Mouse (Mus musculus) urinary bladder, postnatal 36 days (tissue): Measurements from ENCODE around the gene Ryr2.
"Not testable (repeated sequence)": the region's sequence is repeated elsewhere in the genome, so short reads cannot be mapped to it uniquely, and the experiment has no call there.

Experiments
- DNase-seq, 2 experiments: peaks; one replicate each; pipeline ENCODE4 v3.0.0; 2022; ENCODE audit warnings: low spot score in 2 of 2, mixed read lengths in 1 of 2

Gene Ryr2

GRCm38 (mm10) chr13:11882359-11882758 is 224.4 kb downstream of the Ryr2 start:
- DNase-seq = no peak

GRCm38 (mm10) chr13:11880503-11881227 is 226.1 kb downstream of the Ryr2 start:
- no peak for DNase-seq

DNA sequence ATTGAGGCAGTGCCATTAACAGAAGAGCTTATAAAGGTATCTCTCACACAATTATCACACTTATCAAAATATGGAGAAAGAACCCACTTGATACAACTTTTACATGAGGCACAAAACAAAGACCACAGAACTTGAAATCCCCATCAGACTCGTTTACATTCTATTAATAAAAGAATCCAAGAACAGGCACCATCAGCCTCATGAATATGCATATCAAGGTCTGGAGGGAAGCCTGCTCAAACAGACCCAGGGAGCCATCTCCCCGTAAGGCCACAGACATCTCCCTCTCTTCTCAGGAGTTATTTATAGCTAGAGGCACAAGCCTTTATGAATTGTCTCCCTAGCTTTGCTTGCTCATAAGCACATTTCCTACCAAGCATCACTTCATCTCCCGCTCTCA is 227.7 kb downstream of the Ryr2 start:
- DNase-seq = no peak

- no peak for DNase-seq
Measured at GRCm38 (mm10) chr13:11874852-11875251, 231.9 kb downstream of the Ryr2 start.

DNA sequence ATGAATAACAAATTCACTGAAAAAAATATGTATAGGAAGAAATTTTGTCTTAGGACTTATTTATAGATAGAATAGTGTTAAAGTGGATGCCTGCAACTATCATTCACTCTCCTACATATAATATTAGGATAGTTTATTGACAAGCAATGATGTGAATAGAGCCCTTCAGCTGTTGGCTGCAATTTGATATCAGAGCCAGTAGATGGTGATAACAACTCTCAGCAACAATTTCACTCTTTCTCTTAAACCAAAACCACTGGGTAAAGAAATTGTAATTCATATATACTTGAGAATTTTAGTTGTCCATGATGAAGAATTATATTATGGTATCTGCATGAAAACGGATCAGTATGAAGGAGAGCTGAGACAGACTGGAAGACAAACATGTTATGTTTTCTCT is 236.8 kb downstream of the Ryr2 start:
- DNase-seq = no peak

GRCm38 (mm10) chr13:11869486-11869885 is 237.3 kb downstream of the Ryr2 start:
- no peak for DNase-seq

DNA sequence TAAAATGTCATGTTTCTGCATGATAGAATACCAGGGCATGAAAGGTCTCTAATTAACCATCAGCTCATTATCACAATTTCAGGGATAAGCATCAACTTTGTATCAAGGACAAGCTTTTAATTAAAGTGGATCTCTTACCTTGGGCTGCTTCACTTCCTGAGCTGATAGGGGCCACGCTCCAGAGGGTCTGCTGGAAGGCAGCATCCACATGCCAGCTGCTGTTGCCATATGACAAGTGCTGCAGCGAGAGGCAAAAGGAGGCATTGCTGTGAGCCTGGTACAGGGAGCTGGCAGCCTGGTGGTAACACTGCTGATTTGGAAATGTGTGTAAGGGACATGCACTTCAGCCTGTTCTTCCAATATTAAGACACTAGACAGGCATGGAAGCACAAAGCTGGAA is 237.8 kb downstream of the Ryr2 start:
- no peak for DNase-seq

- no peak for DNase-seq
Measured at GRCm38 (mm10) chr13:11868056-11868455, 238.7 kb downstream of the Ryr2 start.

DNA sequence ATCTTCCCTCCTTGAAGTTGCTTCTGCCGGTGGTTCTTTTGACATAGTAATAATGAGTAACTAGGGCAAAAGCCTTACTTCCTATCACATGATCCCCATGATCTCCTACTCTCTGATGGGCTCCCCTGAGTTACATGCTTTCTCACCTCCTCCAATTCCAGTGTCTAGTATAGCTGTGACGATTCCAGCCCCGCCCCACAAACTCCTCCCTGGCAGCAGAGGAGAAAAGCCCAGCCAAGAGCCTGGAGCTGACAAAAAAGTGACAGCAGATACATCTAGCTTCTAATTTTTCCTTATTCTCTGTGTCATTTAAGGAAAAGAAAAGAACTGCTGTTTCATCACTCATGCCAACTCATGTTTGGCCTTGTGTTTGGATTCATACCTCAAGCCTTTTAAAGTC is 241.5 kb downstream of the Ryr2 start:
- no peak for DNase-seq

DNA sequence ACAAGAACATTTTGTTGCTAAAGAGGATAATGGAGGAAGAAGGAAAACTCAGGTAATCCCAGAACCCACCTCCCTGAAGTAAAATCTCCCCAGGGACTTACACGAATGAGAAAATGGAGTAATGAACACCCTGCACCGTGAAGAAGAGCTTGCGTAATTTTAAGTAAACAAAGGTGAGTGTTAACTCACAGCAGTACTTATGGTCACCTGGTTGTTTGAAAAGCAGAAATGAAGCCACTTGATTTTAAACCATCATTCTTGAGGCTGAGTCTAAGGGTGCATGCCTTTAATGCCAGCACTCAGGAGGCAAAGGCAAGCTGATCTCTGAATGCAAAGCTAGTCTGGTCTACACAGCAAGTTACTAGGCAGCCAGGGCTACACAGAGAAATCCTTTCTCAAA is 255.1 kb downstream of the Ryr2 start:
- DNase-seq = no peak

DNA sequence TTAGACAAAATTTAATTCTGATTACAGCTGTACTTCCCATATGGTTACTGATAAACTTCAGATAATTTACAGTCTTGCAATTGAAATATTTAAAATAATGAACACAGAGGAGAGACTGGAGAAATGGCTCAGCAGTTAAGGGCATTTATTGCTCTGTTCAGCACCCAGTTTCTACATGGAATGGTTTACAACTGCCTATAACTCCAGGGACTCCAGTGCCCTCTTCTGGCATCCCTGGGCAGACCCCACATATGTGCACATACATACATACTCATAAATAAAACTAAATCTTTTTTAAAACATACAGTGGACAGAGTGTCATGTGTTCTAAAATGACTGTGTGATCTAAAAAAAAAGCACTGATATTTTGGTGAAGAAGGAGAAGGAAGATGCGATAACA is 262.9 kb downstream of the Ryr2 start:
- no peak for DNase-seq

GRCm38 (mm10) chr13:11837870-11838269 is 268.9 kb downstream of the Ryr2 start:
- DNase-seq = no peak

GRCm38 (mm10) chr13:11837152-11837551 is 269.6 kb downstream of the Ryr2 start:
- no peak for DNase-seq

DNA sequence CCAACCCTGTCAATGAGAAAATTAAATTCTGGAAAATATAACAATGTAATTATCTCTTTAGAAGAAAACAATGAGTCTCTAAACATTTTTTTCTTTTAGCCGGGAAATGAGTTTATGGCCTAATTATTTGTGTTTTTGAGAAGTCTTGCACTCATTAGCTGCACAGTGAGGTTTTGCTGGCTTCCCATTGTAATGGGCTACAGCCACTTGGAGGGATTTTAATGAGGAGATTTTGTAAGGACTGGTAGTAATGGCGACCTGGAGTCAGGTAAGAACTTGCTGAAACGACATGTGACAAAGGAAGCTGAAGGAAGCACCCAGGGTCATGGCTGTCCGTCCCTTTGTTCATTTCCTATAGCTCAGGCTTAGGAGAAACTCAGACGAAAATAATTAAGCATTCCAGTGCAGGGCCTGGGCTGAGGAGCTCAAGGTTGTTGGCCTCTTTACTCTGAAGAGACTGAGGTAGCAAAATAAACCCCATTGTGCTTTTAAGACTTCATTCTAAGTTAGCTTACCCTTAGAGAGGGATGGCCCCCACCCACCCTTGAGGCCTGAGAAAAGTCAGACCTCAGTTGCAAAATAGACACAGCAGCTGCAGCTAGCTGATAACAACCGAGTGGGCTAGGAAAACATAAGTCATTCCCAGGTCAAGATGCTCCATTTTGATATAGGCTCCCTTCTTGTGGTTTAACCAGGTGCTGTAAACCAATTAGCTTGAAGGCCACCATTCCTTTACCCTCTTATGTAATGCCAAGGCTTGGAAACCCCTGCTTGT is 270.3 kb downstream of the Ryr2 start:
- DNase-seq = no peak

- DNase-seq = no peak
Measured at GRCm38 (mm10) chr13:11831210-11831609, 275.5 kb downstream of the Ryr2 start.

GRCm38 (mm10) chr13:11825563-11826226 is 281.1 kb downstream of the Ryr2 start:
- no peak for DNase-seq

- no peak for DNase-seq
Measured at GRCm38 (mm10) chr13:11818723-11819122, 288.0 kb downstream of the Ryr2 start.

DNA sequence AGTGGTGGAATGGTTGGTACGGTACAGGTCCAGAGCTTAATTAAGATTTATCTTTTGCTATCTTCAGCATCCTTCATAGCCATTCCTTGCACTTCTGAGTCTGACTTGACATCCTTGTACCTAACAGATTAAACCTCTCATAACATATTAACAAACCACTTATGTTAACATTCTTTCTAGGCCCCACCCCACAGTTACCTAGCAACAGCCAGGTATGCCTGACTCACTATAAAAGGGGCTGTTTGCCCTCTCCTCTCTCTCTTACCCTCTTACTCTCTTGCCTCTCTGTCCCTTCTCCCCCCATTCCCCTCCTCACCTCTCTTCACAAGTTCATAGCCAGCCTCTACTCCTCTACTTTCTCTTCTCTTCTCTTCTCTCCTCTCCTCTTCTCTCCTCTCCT is 297.4 kb downstream of the Ryr2 start:
- DNase-seq = not testable (repeated sequence)

DNA sequence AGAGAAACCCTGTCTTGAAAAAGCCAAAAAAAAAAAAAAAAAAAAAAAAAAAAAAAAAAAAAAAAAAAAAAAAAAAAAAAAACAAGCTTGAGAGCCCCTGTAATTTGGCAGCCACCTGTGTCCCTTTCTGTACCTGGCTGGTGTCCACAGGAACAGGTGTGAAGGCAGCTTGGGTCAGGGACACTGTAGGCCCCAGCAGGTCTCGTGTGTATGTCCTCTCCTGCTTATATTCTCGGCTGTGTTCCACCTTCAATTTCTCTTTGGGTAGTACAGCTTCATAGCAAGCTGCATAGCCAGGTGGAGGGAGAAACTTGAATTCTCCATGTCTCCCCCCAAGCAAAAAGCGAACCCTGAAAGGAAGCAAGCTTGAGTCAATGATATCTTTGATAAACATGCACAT is 314.2 kb downstream of the Ryr2 start:
- DNase-seq = no peak

DNA sequence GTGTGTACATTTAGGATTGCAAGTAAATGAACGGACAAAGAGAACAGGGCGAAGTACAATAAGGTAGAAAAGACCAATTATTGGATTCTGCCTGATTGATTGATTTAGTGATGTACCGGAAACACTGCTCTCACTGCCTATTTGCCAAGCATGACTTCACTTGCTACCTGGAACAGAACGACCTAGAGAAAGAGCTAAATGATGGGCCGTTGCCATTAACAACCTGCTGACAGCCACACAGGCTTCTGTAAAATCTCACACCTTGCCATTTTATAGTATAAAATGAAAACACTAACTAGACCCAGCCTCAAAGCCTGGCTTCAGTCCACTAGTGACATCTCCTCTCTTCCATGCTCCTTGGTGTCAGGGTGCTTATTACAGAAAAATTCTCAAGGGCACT is 316.2 kb downstream of the Ryr2 start:
- DNase-seq = no peak

DNA sequence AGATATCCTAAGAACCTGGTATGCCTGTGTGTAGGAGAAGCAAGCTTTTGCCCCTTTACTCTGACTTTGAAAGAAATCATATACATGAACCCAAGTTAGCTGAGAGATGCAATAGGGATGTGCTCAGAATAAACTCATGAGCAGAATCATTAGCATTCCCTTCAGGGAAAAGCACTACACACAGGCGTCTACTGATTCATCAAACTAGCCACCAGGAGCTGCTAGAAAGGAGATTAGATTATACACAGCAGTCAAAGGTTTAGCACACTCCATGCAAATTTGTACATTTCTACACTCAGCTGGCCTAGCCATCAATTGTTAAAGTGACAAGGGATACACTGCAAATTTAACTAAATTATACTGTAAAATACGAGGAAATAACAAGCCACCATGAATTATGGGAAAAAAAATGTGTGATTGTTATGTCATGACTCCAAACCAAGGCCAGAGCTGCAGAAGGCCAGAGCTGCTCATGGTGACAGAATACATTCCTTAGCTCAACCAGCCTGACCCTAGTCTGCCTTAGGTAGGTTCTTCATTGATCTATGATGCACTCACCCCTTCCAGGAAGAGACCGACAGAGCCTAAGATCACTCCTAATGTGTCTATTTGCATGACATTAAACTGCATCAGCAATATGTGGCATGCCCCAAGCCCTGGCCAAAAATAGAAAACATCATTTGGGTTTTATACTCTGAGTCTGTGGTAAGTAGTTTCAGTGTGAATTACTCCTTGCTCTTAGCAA is 324.2 kb downstream of the Ryr2 start:
- DNase-seq = no peak

DNA sequence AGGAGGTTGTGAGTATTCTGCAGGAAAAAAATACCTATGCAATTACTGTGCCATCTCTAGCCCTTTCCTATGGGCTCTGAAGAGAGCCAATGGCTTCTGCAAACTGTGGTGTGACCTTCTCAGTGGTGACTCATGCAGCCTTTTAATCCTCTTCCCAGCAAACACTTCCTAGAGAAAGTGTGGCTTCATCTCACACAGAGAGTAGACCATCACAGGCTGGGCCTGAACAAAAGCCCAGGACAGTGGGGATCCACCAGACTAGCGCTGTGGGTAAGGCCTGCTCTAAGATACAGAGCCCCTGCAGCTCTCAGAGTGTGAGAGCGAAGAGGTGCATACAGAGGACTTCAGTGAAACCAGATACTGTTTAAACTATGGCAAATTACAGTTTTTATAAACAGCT is 325.7 kb downstream of the Ryr2 start:
- no peak for DNase-seq
